Mouse (Mus musculus): ENCODE results near the gene Srsf12.
A peak's percentile ranks its signal among the peaks of the same experiment; 100 is the strongest.

Gene Srsf12

DNA sequence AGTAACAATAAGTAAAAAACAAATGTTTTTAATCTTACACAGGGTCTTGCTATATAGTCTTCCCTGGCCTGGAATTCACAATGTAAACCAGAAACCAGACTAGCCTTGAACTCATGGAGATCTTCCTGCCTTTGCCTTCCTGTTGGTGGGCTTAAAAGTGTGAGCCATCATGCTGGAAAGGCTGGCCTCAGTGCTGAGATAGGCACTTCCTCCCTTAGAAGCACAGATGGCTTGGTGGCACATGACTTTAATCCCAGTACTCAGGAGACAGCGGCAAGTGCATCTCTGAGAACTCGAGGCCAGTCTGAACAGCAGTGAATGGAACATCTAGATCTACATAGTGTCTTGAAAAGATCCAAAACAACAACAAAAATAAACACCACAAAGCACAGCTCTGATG lies 42.1 kb downstream of the Srsf12 start:
- no peak for DNase-seq

DNA sequence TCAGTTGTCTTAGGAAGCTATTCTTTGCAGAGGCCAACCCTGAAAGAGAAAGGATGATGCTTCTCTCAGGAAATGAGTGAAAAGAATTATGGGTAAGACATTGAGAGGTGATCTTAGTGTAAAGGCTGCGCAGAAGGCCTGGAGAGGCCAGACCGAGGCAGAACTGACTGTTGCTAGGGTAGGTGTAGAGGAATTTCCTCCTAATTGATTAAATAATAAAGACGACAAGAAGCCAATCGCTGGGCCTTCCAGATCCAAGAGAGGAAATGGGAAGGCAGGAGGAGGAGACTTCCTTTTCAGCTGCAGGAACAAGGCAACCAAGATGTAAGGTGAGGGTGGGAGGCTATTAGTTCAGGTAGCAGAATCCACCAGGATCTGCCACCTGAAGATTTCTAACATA lies 45.9 kb downstream of the Srsf12 start:
- no peak for DNase-seq

DNA sequence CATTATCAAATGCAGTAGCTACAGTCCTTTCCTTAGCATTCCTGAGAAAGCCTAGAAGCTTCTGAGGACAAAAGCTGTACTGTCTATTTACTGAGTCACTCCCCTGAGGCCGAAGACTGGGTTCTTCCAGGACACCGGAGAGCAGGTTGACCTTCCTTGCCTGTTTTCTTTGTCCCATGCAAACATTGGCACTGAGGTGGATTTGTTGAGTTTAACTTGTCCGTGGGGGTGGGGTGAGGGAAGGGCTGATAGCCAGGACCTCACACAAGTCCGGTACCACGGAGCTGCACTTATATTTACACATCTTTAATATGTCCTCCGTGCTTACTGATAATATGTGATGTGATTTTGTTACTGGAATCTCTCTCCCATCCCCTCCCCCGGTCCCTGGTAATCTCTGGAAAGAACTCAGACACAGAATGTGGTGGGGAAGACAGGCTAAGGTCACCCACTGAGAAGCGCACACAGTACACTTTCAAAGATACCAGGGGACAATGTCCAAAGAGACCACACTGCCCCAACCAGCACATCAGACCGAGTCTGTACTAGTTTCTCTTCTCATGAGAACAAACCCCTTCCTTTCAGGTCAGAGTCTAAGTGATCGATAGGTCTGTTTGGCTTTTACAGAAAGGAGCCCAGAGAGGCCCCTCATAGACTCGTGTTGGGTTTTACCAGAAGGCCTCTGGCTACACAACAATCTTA lies 48.6 kb downstream of the Srsf12 start:
- DNase-seq: no peak

DNA sequence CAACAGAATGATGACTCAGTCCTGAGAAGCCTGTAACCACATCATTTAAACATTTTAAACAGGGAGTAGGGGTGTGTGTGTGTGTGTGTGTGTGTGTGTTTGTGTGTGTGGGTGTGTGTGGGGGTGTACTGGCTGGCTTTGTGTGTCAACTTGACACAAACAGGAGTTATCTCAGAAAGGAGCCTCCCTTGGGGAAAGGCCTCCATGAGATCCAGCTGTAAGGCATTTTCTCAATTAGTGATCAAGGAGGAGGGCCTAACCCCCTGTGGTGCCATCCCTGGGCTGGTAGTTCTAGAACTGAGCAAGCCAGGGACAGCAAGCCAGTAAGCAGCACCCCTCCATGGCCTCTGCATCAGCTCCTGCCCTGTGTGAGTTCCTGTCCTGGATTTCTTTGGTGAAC lies 51.5 kb downstream of the Srsf12 start:
- DNase-seq: no peak

DNA sequence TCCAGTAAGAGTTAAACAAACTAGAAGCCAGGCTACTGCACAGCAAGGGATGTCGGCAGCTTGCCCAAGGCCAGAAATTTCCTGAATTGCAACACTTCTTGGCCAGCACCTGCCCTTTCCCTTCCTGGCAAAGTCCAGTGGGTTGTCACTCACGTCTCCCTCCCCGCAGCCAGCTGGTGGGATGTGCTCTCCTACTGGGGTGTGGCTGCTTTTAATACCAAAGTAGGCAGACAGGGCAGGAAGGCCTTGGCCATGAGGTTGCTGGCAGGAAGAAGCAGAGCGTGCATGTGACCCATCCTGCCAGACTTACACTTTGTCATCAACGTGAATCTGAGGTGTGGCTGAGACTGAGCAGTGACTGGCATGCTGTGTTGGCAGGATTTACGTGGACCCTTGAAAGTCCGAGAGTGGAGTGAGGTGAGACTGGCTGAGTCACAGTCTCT lies 52.5 kb downstream of the Srsf12 start:
- peak; percentile 96 for DNase-seq

DNA sequence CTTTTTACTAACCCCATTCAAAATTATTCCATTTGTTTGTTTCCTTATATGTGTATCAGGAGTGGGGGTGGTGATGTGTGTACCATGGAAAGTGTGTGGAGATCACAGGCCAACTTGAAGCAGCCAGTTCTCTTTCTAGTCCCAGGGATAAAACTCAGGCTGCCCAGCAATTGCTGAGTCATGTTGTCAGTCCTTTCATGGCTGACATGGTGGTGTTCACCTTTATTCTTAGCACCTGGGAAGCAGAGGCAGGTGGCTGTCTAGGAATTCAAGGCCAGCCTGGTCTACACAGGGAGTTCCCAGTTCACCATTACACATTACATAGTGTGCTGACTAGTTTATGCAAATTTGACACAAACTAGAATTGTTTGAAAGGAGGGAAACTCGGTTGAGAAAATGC lies 54.1 kb downstream of the Srsf12 start:
- no peak for DNase-seq

DNA sequence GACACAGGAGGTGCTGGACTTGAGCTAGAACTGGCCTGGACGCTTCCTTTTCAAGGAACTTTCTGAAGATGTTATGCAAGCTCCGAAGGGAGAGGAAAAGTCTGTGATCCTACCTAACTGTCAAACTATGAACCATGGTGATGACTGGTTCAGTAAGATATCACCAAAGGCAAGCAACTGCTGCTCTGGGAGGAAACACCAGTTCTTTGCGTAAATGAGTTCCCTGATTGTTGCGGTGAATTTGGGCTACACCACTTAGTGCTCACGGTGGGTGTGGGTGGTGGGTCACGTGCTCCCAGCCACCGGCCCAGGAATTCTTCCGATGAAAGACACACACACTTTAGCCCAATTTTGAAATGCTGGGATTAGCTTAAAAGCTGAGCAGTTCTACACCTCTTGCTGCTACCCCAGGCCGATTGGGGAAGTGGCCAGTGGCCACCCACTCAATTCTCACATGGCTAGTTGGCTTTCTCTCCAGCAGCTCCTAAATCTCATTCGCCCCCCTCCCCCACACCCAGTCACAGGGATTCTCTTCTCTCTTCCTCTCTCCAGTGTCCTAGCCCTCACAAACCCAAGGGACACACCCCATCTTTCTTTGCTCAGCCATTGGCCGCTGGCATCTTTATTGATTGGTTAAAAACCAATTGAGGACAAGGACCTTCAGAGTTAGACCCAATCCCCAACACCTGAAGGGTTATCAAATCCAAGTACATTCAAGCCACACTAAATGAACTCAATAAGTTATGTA lies 56.4 kb downstream of the Srsf12 start:
- no peak for DNase-seq

DNA sequence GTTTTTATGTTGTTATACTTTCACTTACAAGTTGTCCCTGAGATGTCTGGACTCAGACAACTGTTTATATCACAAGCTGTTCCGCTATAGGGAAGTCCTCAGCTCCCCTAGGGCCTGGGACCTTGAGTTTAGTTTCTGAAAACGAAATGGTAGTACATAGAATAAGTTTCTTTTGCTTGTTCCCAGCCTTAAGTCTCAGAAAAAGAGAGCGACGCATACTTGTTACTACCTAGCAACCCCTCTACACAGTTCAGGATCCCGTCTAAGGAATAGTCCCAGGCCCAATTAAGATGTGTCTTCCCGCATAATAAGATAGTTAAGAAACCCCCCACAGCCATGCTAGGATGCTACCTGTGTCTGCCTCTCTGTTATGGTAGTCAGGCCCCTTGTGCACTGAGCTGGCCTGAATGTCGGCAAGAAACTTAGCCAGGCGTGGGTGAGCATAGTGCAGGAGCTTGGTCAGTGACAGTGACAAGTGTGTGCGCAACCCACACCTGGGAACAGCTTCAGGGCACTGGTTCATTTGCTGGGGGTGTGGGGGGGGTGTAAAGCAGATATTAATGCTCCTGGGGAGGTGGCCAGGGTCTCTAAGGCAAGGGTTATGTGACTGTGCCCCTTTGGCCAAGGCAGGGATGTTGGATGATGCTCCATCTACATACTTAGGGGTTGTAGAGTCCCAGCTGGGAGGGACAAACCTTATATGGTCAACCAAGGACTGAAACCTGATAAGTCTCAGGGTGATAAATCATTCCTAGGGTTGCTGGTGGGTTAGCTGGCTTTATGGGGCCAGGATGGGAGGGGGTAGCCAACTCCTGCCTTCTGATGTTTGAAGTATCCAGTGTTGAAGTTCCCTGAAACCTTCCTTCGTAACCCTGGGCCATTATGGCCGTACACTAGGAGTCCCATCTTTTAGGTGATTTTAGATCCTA lies 61.9 kb downstream of the Srsf12 start:
- DNase-seq: no peak

DNA sequence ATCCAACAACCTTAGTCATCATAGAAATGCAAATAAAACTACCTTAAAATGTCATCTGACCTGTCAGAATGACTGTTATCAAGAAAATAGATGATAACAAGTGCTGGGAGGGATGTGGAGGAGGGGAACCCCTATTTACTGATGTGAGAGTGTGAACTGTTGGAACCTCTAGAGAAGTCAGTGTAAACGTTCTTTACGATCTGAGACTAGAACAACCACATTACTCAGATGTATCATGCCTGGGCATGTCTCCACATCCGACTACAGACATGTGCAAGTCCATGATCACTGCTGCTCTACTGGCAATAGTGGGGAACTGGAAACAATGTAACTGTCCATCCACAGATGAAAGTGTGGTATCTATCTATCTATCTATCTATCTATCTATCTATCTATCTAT lies 64.6 kb downstream of the Srsf12 start:
- DNase-seq: no peak

DNA sequence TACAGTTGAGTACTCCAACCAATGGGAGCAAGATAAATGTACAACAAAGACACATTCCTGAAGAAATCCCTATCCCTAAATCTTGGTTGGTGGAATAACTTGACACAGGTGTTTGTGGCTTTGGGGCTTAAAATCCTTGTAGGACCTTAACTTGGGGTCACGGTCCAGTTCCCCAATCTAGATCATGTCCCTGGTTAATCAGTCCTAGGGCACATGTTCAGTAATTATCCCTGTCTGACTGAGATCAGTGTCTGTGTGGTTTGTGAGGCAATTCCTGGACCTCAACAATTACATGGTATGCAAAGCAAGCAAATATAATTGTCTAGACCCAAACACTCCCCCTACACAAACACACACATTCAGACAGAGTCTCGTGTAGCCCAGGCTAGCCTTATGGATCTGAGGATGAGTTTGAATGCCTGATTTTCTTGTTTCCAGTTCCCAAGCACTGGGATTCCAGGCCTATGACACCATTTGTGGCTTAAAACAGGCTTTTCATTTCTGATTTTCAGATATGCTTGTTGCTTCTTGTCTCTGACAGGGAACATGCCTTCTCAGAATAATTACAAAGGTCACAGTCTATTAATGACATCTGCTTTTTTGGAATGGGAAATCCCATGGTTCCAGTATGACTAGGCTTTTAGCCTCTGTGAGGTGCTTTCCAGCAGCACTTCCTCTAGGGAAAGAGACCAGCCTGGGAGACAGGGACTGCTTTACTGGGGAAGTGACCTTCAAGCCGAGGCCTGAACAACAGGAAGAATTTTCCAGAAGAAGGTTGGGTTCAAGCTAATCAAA lies 73.3 kb downstream of the Srsf12 start:
- DNase-seq: no peak
